Comparison of ENCODE assay signal across 10 mouse cellular contexts in genomic region chr5:135630598-135630997, GRCm38 (mm10). TPM values are rescaled to one million over a fixed set of nuclear protein-coding genes. Genes with fewer than 3 reads are reported as not detected.
DNase-seq lines count a peak whose midpoint lies in the region; ATAC-seq and TF ChIP-seq lines count a peak whose summit lies in the region.
"Had no signal": no experiment of that assay in that cellular context is flagged by ENCODE, and none has a peak within 500 bp of the region (broad histone marks: within the 10 kb centered on the region; RNA-seq: fewer than 3 reads in every experiment).

No protein-coding gene starts in this region.

- H3K79me2 ChIP-seq in liver, adult 2 months (ENCODE audit: control insufficient read depth, insufficient read depth, low read length) = peaks cover 14% of the 10 kb centered on the region; the same call in 1 of the 2 replicates

- no peak overlapping the region for H3K9ac ChIP-seq in liver, adult 2 months (ENCODE audit: low read depth, low read length)
- H3K9ac ChIP-seq in liver, embryonic 11.5 days (ENCODE audit: low read depth, low read length) = no peak overlapping the region
- H3K9ac ChIP-seq in lung, postnatal 0 days (replicated peaks; ENCODE audit: low read depth) = no peak overlapping the region
- H3K9ac ChIP-seq: heart, embryonic 13.5 days had no signal

- H3K4me3 ChIP-seq in liver, adult 2 months (ENCODE audit: insufficient read depth, low read depth, low read length) = no peak overlapping the region
- H3K4me3 ChIP-seq in liver, embryonic 11.5 days (ENCODE audit: low read depth, low read length) = no peak overlapping the region
- H3K4me3 ChIP-seq in cerebellum, adult 2 months (replicated peaks; ENCODE audit: insufficient read depth, low read depth, low read length) = no peak overlapping the region
- H3K4me3 ChIP-seq in lung, postnatal 0 days (ENCODE audit: low read depth, low read length) = no peak overlapping the region
- H3K4me3 ChIP-seq: heart, embryonic 13.5 days; myocyte had no signal

- H3K4me1 ChIP-seq in liver, adult 2 months (ENCODE audit: control insufficient read depth, insufficient read depth, low read length) = peaks cover 2% of the 10 kb centered on the region; the same call in 1 of the 2 replicates
- H3K4me1 ChIP-seq in liver, embryonic 11.5 days (replicated peaks; ENCODE audit: control insufficient read depth, insufficient read depth, low read length) = peaks cover 7% of the 10 kb centered on the region
- H3K4me1 ChIP-seq in cerebellum, adult 2 months (ENCODE audit: control insufficient read depth, insufficient read depth, low read length) = no peaks in the 10 kb centered on the region
- peaks cover 5% of the 10 kb centered on the region; the same call in 1 of the 2 replicates for H3K4me1 ChIP-seq in lung, postnatal 0 days (ENCODE audit: insufficient read depth, low read depth, low read length)

- H3K9me3 ChIP-seq in liver, embryonic 11.5 days (ENCODE audit: control insufficient read depth, low read length) = no peaks in the 10 kb centered on the region
- no peaks in the 10 kb centered on the region for H3K9me3 ChIP-seq in lung, postnatal 0 days (ENCODE audit: low read length)
- H3K9me3 ChIP-seq: heart, embryonic 13.5 days had no signal

- DNase-seq in CD4-positive, CD25-positive, alpha-beta regulatory T cell, adult 2 months (ENCODE audit: low read depth, low spot score) = peak; percentile 86
- DNase-seq in liver, adult 2 months (ENCODE audit: extremely low read depth, low read depth, low spot score) = peak; percentile 58
- DNase-seq in liver, embryonic 11.5 days (ENCODE audit: low spot score) = no peak
- peak; percentile 40 to 55 for DNase-seq in cerebellum, adult 2 months
- peak; percentile 89 for DNase-seq in induced T-regulatory cell, adult 2 months (ENCODE audit: low read depth)
- DNase-seq in lung, postnatal 0 days (ENCODE audit: low spot score) = peak; percentile 74
- peak; percentile 82 for DNase-seq in splenic B cell, adult 2 months (ENCODE audit: low read depth, low spot score)

- WGBS in liver, adult 2 months = 8% methylated on average over 3 of the region's 3 CpGs
- 36% methylated on average over 3 of the region's 3 CpGs for WGBS in liver, embryonic 11.5 days
- 19% methylated on average over 3 of the region's 3 CpGs for WGBS in cerebellum, adult 2 months
- WGBS in lung, postnatal 0 days = 19% methylated on average over 3 of the region's 3 CpGs

- peaks cover 3% of the 10 kb centered on the region; the same call in 1 of the 2 replicates for H3K36me3 ChIP-seq in liver, adult 2 months (ENCODE audit: control insufficient read depth, insufficient read depth, low read length)
- 0 out of 2 replicates have a peak, but pooled peaks cover 2% of the 10 kb centered on the region for H3K36me3 ChIP-seq in liver, embryonic 11.5 days (ENCODE audit: control insufficient read depth, insufficient read depth, low read length)
- no peaks in the 10 kb centered on the region for H3K36me3 ChIP-seq in lung, postnatal 0 days (ENCODE audit: insufficient read depth, low read length)
- no peaks in the 10 kb centered on the region for H3K36me3 ChIP-seq in splenic B cell, adult 2 months (ENCODE audit: control insufficient read depth, insufficient read depth, low read length, poor library complexity, severe bottlenecking)

- no peak overlapping the region for H3K4me2 ChIP-seq in liver, embryonic 11.5 days
- H3K4me2 ChIP-seq in lung, postnatal 0 days (replicated peaks; ENCODE audit: low read depth, low read length) = no peak overlapping the region
- H3K4me2 ChIP-seq: heart, embryonic 13.5 days had no signal

- TF ChIP-seq POLR2A in liver, adult 2 months (IDR thresholded peaks at IDR 0.05; ENCODE audit: extremely low read depth, insufficient read depth, low read length) = no peak
- no peak for TF ChIP-seq POLR2A in cerebellum, adult 2 months (IDR thresholded peaks at IDR 0.05; ENCODE audit: borderline replicate concordance, insufficient read depth, low read length)

- H3K27me3 ChIP-seq in liver, adult 2 months (ENCODE audit: control insufficient read depth, insufficient read depth, low read length) = no peaks in the 10 kb centered on the region
- no peaks in the 10 kb centered on the region for H3K27me3 ChIP-seq in liver, embryonic 11.5 days (replicated peaks; ENCODE audit: control insufficient read depth, insufficient read depth, low read length)
- no peaks in the 10 kb centered on the region for H3K27me3 ChIP-seq in cerebellum, adult 2 months (ENCODE audit: control insufficient read depth, insufficient read depth, low read length)
- no peaks in the 10 kb centered on the region for H3K27me3 ChIP-seq in lung, postnatal 0 days (replicated peaks; ENCODE audit: insufficient read depth, low read length)
- no peaks in the 10 kb centered on the region for H3K27me3 ChIP-seq in splenic B cell, adult 2 months (ENCODE audit: control insufficient read depth, insufficient read depth, low read length, poor library complexity, severe bottlenecking)
- H3K27me3 ChIP-seq: heart, embryonic 13.5 days had no signal

- TF ChIP-seq CTCF in liver, adult 2 months (IDR thresholded peaks at IDR 0.05; ENCODE audit: low read depth, low read length) = no peak
- 0 out of 2 replicates have a peak, but pooled peaks have one; percentile 5 for TF ChIP-seq CTCF in cerebellum, adult 2 months (IDR thresholded peaks at IDR 0.05; ENCODE audit: borderline replicate concordance, insufficient read depth, low read depth, low read length)
- peak; percentile 82 for TF ChIP-seq CTCF in lung, postnatal 0 days (IDR thresholded peaks at IDR 0.05)

- TF ChIP-seq EP300 in lung, postnatal 0 days (IDR thresholded peaks at IDR 0.05) = peak; percentile 49; the same call in 1 of the 2 replicates

- no peak for ATAC-seq in CD4-positive, CD25-positive, alpha-beta regulatory T cell, adult 4 months
- ATAC-seq in liver, embryonic 11.5 days (replicated peaks; ENCODE audit: low FRiP score) = no peak
- no peak for ATAC-seq in lung, postnatal 0 days

- H3K27ac ChIP-seq in liver, adult 2 months (replicated peaks; ENCODE audit: insufficient read depth, low read depth, low read length) = no peak overlapping the region
- H3K27ac ChIP-seq in liver, embryonic 11.5 days (ENCODE audit: low read depth, low read length) = no peak overlapping the region
- H3K27ac ChIP-seq in cerebellum, adult 2 months (ENCODE audit: insufficient read depth, low read length) = no peak overlapping the region
- no peak overlapping the region for H3K27ac ChIP-seq in lung, postnatal 0 days (ENCODE audit: low read length)
- H3K27ac ChIP-seq: heart, embryonic 13.5 days had no signal

RNA-seq across cellular contexts. Expression of gene Rhbdd2, which starts 1.8 kb away (rescaled TPM):
- polyA plus RNA-seq in CD4-positive, CD25-positive, alpha-beta regulatory T cell, adult 4 months (2017; shearing (Covaris generic)) = 10 to 100 TPM; 17.6 to 36.8 TPM
- total RNA-seq in liver, adult 2 months (2014; rRNA removed) = 8.5 and 9.7 TPM in 2 replicates
- 17.0 and 20.9 TPM in 2 replicates for polyA plus RNA-seq in liver, adult 2 months (2012; rRNA removed)
- polyA plus RNA-seq in liver, embryonic 11.5 days (2014; fragmentation: Nextera tagmentation; extraction: Ambion mirVana) = 25.0 and 27.8 TPM in 2 replicates
- polyA plus RNA-seq in cerebellum, adult 2 months (2012; rRNA removed) = 58.1 and 62.4 TPM in 2 replicates
- 24.7 and 25.8 TPM in 2 replicates for polyA plus RNA-seq in lung, postnatal 0 days (2015; fragmentation: Nextera tagmentation; extraction: Ambion mirVana)

RNA-seq across cellular contexts. Expression of gene Por, which starts 39.2 kb away (rescaled TPM):
- 10 to 100 TPM; 28.9 to 69.0 TPM for polyA plus RNA-seq in CD4-positive, CD25-positive, alpha-beta regulatory T cell, adult 4 months (2017; shearing (Covaris generic))
- total RNA-seq in liver, adult 2 months (2014; rRNA removed) = 284 and 345 TPM in 2 replicates
- polyA plus RNA-seq in liver, adult 2 months (2012; rRNA removed) = 211 and 254 TPM in 2 replicates
- polyA plus RNA-seq in liver, embryonic 11.5 days (2014; fragmentation: Nextera tagmentation; extraction: Ambion mirVana) = 48.1 and 49.3 TPM in 2 replicates
- polyA plus RNA-seq in cerebellum, adult 2 months (2012; rRNA removed) = 86.2 and 98.1 TPM in 2 replicates
- polyA plus RNA-seq in lung, postnatal 0 days (2015; fragmentation: Nextera tagmentation; extraction: Ambion mirVana) = 130 and 135 TPM in 2 replicates

RNA-seq across cellular contexts. Expression of gene Ccl24, which starts 57.7 kb away (rescaled TPM):
- not detected for polyA plus RNA-seq in CD4-positive, CD25-positive, alpha-beta regulatory T cell, adult 4 months (2017; shearing (Covaris generic))
- total RNA-seq in liver, adult 2 months (2014; rRNA removed) = 3.7 and 8.2 TPM in 2 replicates
- 1.8 and 5.3 TPM in 2 replicates for polyA plus RNA-seq in liver, adult 2 months (2012; rRNA removed)
- polyA plus RNA-seq in liver, embryonic 11.5 days (2014; fragmentation: Nextera tagmentation; extraction: Ambion mirVana) = 7.9 and 8.5 TPM in 2 replicates
- polyA plus RNA-seq in cerebellum, adult 2 months (2012; rRNA removed) = 0.23 and 0.32 TPM in 2 replicates
- polyA plus RNA-seq in lung, postnatal 0 days (2015; fragmentation: Nextera tagmentation; extraction: Ambion mirVana) = 0.71 and 0.84 TPM in 2 replicates
- polyA plus RNA-seq: myocyte had no signal
